Mouse (Mus musculus) spleen, adult 2 months (tissue): Measurements from ENCODE around the gene Triap1.

Experiments used
- CTCF ChIP-seq: fragments of 200-500 bp; IDR thresholded peaks from 2 replicates; pipeline ENCODE4 v1.5.1; 2011; ENCODE audit warnings: mild to moderate bottlenecking, inconsistent platforms; ENCODE audit not compliant: insufficient read depth, insufficient read length, insufficient replicate concordance; ENCODE audit errors: extremely low read depth
- POLR2A ChIP-seq: fragments of 200-500 bp; IDR thresholded peaks from 2 replicates; pipeline ENCODE4 v1.6.1; 2011; ENCODE audit warnings: low read depth, low read length, inconsistent platforms

DNA sequence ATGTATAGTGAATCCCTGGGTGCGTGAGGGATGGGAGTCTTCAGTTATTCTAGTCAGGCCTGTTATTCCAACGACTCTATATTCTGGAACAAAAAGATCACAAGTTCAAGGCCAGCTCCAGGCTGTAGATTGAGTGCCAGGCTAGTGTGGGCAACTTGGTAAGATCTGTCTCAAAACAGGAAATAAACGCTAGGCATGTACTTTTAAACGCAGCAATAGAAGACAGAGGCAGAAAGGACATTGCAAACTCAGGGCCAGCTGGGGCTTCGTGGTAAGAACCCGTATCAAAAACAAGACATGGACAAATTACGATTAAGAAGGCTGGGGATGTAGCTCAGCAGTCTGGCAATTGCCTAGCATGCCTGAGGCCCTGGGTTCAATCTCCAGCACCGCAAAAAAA lies 18.4 kb downstream of the Triap1 start:
- TF ChIP-seq CTCF (no peak), POLR2A (no peak)
